Mouse (Mus musculus) cerebellum, adult 2 months (tissue): ENCODE data around the gene Muc1.

ENCODE experiments used
- CTCF ChIP-seq: fragments of 200-500 bp; IDR thresholded peaks from 2 replicates; pipeline ENCODE4 v1.5.1; 2011; ENCODE audit warnings: low read depth, mild to moderate bottlenecking, control low read depth, low read length, moderate library complexity, borderline replicate concordance; ENCODE audit not compliant: insufficient read depth
- POLR2A ChIP-seq: fragments of 200-500 bp; IDR thresholded peaks from 2 replicates; pipeline ENCODE4 v1.6.1; 2011; ENCODE audit warnings: low read length, control low read depth, borderline replicate concordance; ENCODE audit not compliant: insufficient read depth

DNA sequence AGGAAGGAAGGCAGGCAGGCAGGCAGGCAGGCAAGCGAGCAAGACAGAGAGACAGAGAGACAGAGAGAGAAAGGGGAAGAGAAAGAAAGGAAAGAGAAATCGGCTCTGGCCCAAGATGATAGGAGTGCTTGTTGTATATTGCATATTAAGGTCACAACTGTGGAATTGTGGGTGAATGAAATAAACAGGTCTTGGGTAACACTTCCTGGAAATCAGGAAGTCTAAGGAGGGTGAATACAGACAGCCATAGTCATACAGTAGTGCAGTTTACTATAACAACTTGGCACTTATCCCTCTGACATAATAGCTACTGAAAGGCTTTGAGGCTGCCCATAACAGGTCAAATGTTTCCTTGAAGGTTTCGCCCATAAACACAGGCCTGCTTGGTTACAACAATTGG, 29.0 kb upstream of the Muc1 start:
- TF ChIP-seq CTCF, result no peak
- TF ChIP-seq POLR2A, result no peak
